Mouse (Mus musculus): ENCODE measurements at regions not wholly inside any gene's neighbourhood (a gene's known extent, or its start where the extent isn't known, plus 50 kb on each side); places are given as distances from the start of the nearest gene placed in this dataset.

- TF ChIP-seq CTCF (IDR thresholded peaks at IDR 0.05; ENCODE audit: low read depth) (no peak), EP300 (IDR thresholded peaks at IDR 0.05; ENCODE audit: low read depth) (no peak)
Observed at GRCm38 (mm10) chr2:137510671-137511235, 394.3 kb upstream of the Jag1 start.

All from liver, embryonic 14.5 days (tissue).